Mouse (Mus musculus) midbrain, postnatal 0 days (tissue): ENCODE results near the gene Mlst8. TPM values are rescaled to one million over a fixed set of nuclear protein-coding genes. Genes with fewer than 3 reads are reported as not detected.
A peak's percentile ranks its signal among the peaks of the same experiment; 100 is the strongest.

Experiments
- ATAC-seq: fragments of 200-750 bp; cut with Nextera tagmentation; 2 replicates; pipeline ENCODE4 v1.8.0; 2017; ENCODE audit warnings: moderate number of reproducible peaks, mild to moderate bottlenecking, moderate TSS enrichment, moderate library complexity; ENCODE audit not compliant: low FRiP score
- DNase-seq: peaks from one replicate; pipeline ENCODE4 v3.0.0-alpha.2; 2015; ENCODE audit warnings: low spot score
- H3K27ac ChIP-seq: fragments of 300-500 bp; sonication (generic); 2 replicates; pipeline ENCODE4 v1.5.1; 2014; ENCODE audit warnings: low read depth, mild to moderate bottlenecking, low read length, mixed read lengths
- H3K27me3 ChIP-seq: fragments of 300-500 bp; sonication (generic); 2 replicates; pipeline ENCODE4 v1.6.1; 2014; ENCODE audit warnings: low read length, control low read depth, mixed read lengths; ENCODE audit not compliant: insufficient read depth
- H3K36me3 ChIP-seq: fragments of 300-500 bp; sonication (generic); 2 replicates; pipeline ENCODE4 v1.6.1; 2014; ENCODE audit warnings: low read length, control low read depth, mixed read lengths; ENCODE audit not compliant: insufficient read depth
- H3K4me1 ChIP-seq: fragments of 300-500 bp; sonication (generic); 2 replicates; pipeline ENCODE4 v1.6.1; 2014; ENCODE audit warnings: mild to moderate bottlenecking, control low read depth, antibody characterized with exemption, low read length, mixed read lengths; ENCODE audit not compliant: insufficient read depth
- H3K4me2 ChIP-seq: fragments of 300-500 bp; sonication (generic); 2 replicates; pipeline ENCODE4 v1.6.1; 2014; ENCODE audit warnings: low read depth, mild to moderate bottlenecking, low read length, mixed read lengths; ENCODE audit not compliant: poor library complexity, severe bottlenecking
- H3K4me3 ChIP-seq: fragments of 300-500 bp; sonication (generic); 2 replicates; pipeline ENCODE4 v1.5.1; 2014; ENCODE audit warnings: low read depth, mild to moderate bottlenecking, low read length, moderate library complexity
- H3K9ac ChIP-seq: fragments of 300-500 bp; sonication (generic); replicated peaks from 2 replicates; pipeline ENCODE4 v1.6.1; 2014; ENCODE audit warnings: mild to moderate bottlenecking, low read length, moderate library complexity, mixed read lengths; ENCODE audit not compliant: poor library complexity, severe bottlenecking
- H3K9me3 ChIP-seq: fragments of 300-500 bp; sonication (generic); 2 replicates; pipeline ENCODE4 v1.6.1; 2016; ENCODE audit warnings: low read length, control low read depth
- CTCF ChIP-seq: IDR thresholded peaks from 2 replicates; pipeline ENCODE4 v1.5.1; 2016; ENCODE audit warnings: antibody characterized with exemption, mild to moderate bottlenecking
- WGBS: fragments of 180-500 bp; shearing (Covaris S2); extraction: QIAGEN DNeasy Blood & Tissue Kit; methylation state at CpG from one replicate; pipeline ENCODE4 v1.1.7; 2014; 5-methylcytosine and 5-hydroxymethylcytosine counted together
- polyA plus RNA-seq: library from polyadenylated mRNA; unstranded; fragments of >200 nt; fragmentation: Nextera tagmentation; extraction: Ambion mirVana; gene quantifications from 2 replicates; pipeline ENCODE4 v1.2.1, GENCODE M21; 2015
- total RNA-seq: library from RNA; depleted of rRNA; stranded (reverse); fragments of >200 nt; gene quantifications from 2 replicates; pipeline ENCODE4 v1.2.3, GENCODE M21; 2014

Gene Mlst8
- total and polyA plus RNA-seq, 2 experiments from 2014 or later: 28.4 to 51.8 TPM

- WGBS: 43% methylated on average over 2 of the region's 2 CpGs
- H3K4me2 ChIP-seq: no peak overlapping the region
- H3K9ac ChIP-seq: no peak overlapping the region
- no peaks in the 10 kb centered on the region for H3K27me3 ChIP-seq
- H3K36me3 ChIP-seq: peaks cover 40% of the 10 kb centered on the region
- DNase-seq (peak; percentile 78), ATAC-seq (peak; percentile 65)
- no peak overlapping the region for H3K4me3 ChIP-seq
- no peaks in the 10 kb centered on the region for H3K9me3 ChIP-seq
- peak; percentile 71 for TF ChIP-seq CTCF
- H3K4me1 ChIP-seq: peaks cover 10% of the 10 kb centered on the region
- peak overlapping the region; percentile 38; the same call in 1 of the 2 replicates for H3K27ac ChIP-seq
Observed at GRCm38 (mm10) chr17:24494627-24495335, 15.9 kb upstream of the Mlst8 start.

DNA sequence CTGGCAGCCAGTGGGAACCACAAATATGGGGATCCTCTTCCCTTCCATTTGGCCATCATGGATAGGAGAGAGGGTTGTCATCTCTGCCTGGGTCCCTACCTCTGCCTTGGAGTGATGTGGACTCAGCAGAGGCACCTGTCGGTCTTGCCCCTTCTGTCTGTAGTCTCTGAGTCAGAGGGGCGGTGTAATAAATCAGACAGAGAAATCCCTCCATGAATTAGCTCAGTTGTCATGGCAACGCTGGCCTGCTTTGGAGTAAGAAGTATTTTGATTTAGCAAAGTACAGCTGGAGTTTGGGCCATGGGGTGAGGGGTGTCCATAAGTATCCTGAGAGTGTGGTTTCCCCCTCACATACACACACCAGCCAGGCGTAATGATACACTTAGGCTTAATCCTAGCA lies 11.5 kb upstream of the Mlst8 start:
- Histone ChIP-seq H3K4me2 (peak overlapping the region; percentile 84), H3K27ac (peak overlapping the region; percentile 98), H3K9ac (peak overlapping the region; percentile 99), H3K4me1 (peaks cover 14% of the 10 kb centered on the region), H3K9me3 (no peaks in the 10 kb centered on the region), H3K27me3 (no peaks in the 10 kb centered on the region), H3K36me3 (no peaks in the 10 kb centered on the region), H3K4me3 (peak overlapping the region; percentile 93; the same call in 1 of the 2 replicates)
- DNase-seq (peak; percentile 62), ATAC-seq (no peak)
- no peak for TF ChIP-seq CTCF
- 46% methylated on average over 4 of the region's 4 CpGs for WGBS

DNA sequence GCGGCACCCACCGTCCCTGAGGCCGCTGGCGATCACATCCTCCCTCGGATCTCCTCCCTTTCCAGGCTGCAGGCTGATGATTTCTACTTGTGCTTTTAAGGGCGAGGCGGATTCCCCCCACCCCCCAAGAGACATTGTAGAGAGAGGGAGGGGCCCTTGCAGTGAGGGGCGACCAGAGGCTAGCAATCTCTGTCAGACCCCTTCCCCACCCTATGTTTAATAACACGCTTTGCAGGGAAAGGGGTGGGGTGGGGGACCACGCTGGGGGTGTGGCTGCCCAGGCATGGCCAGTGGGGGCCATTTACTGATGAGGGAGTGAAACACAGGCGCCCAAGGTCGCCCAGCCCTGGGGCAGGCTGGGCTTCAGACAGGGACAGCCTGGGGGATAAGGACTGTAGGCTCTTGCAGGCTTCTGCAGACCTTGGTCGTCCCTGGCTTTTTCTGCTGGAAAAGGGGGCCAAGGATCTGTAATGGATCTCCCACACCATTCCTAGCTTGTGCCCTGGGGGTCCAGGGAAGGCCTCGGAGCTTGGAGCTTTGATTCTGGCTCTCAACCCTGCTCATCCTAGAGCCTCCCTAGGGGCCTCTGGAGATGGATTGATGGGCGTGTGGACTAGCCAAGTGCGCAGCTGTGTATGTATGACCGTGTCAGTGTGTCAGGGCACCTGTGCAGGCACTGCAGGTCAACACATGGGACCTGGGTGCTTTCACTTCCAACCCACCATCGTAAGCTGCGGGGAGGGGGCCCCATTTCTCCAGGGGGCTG lies 10.6 kb upstream of the Mlst8 start:
- DNase-seq (peak; percentile 41), ATAC-seq (peak; percentile 42)
- Histone ChIP-seq H3K27ac (peak overlapping the region; percentile 98), H3K27me3 (no peaks in the 10 kb centered on the region), H3K4me2 (peak overlapping the region; percentile 84), H3K9me3 (no peaks in the 10 kb centered on the region), H3K9ac (peak overlapping the region; percentile 99), H3K36me3 (no peaks in the 10 kb centered on the region), H3K4me1 (peaks cover 17% of the 10 kb centered on the region), H3K4me3 (peak overlapping the region; percentile 93)
- 12% methylated on average over 19 of the region's 19 CpGs for WGBS
- no peak for TF ChIP-seq CTCF

DNA sequence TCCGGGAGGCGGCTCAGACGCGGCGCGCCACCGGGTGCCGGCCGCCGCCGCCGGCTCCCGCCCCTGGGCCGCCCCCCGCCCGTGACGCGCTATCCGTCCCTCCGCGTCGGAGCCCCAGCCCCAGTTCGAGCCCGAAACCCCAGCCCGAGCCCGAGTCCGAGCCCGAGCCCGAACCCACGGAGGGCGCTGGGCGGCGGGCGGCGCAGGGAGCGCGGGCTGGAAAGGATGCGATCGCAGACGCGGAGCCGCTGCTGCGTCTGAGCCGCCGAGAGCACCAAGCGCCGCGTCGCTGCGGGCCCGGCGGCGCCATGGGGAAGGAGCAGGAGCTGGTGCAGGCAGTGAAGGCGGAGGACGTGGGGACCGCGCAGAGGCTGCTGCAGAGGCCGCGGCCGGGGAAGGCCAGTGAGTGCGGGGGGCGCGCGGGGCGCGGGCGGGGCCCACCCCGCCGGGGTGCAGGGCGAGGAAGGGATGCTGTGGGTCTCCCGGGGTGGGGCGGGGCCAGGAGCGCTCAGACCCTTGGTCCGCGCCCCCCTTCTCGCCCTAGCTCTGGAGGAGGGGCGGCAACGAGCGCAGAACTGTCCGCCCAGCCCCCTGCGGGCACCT lies 9.9 kb upstream of the Mlst8 start:
- WGBS: under 1% methylated on average over 51 of the region's 81 CpGs
- Histone ChIP-seq H3K4me1 (peaks cover 17% of the 10 kb centered on the region), H3K36me3 (no peaks in the 10 kb centered on the region), H3K4me3 (peak overlapping the region; percentile 93), H3K4me2 (peak overlapping the region; percentile 84), H3K9me3 (no peaks in the 10 kb centered on the region), H3K27ac (peak overlapping the region; percentile 98), H3K9ac (peak overlapping the region; percentile 99), H3K27me3 (no peaks in the 10 kb centered on the region)
- peak; percentile 63 for DNase-seq
- peak; percentile 83 for ATAC-seq
- TF ChIP-seq CTCF: no peak

GRCm38 (mm10) chr17:24488186-24488661 lies 9.3 kb upstream of the Mlst8 start, which contains the start of gene Caskin1:
Caskin1 (plus strand) TSS chr17:24488601.
- DNase-seq (peak; percentile 67), ATAC-seq (peak; percentile 69)
- Histone ChIP-seq H3K27me3 (no peaks in the 10 kb centered on the region), H3K4me1 (peaks cover 17% of the 10 kb centered on the region), H3K27ac (peak within 1 kb of the TSS; percentile 98), H3K36me3 (no peaks in the 10 kb centered on the region), H3K9me3 (no peaks in the 10 kb centered on the region), H3K9ac (peak within 1 kb of the TSS; percentile 99), H3K4me3 (peak within 1 kb of the TSS; percentile 93), H3K4me2 (peak within 1 kb of the TSS; percentile 84)
- under 1% methylated on average over 38 of the region's 45 CpGs for WGBS
- TF ChIP-seq CTCF: no peak
